Mouse (Mus musculus): ENCODE data around the gene Ubr2. TPM values are rescaled to one million over a fixed set of nuclear protein-coding genes. Genes with fewer than 3 reads are reported as not detected.
A peak's percentile ranks its signal among the peaks of the same experiment; 100 is the strongest.

Ubr2 gene
- total RNA-seq (2021) = 10 to 100 TPM; 31.3 to 36.7 TPM
- long read RNA-seq, experiment 1, full-length matches to known transcripts = 4 of 16 reads
- long read RNA-seq, experiment 1, partial matches to known transcripts = 6 of 16 reads
- long read RNA-seq, experiment 1, other reads (novel, unspliced or antisense) = 6 of 16 reads
- long read RNA-seq, experiment 2, full-length matches to known transcripts = 8 of 10 reads
- long read RNA-seq, experiment 2, partial matches to known transcripts = 2 of 10 reads
- long read RNA-seq, experiment 2, other reads (novel, unspliced or antisense) = 0 of 10 reads

DNA sequence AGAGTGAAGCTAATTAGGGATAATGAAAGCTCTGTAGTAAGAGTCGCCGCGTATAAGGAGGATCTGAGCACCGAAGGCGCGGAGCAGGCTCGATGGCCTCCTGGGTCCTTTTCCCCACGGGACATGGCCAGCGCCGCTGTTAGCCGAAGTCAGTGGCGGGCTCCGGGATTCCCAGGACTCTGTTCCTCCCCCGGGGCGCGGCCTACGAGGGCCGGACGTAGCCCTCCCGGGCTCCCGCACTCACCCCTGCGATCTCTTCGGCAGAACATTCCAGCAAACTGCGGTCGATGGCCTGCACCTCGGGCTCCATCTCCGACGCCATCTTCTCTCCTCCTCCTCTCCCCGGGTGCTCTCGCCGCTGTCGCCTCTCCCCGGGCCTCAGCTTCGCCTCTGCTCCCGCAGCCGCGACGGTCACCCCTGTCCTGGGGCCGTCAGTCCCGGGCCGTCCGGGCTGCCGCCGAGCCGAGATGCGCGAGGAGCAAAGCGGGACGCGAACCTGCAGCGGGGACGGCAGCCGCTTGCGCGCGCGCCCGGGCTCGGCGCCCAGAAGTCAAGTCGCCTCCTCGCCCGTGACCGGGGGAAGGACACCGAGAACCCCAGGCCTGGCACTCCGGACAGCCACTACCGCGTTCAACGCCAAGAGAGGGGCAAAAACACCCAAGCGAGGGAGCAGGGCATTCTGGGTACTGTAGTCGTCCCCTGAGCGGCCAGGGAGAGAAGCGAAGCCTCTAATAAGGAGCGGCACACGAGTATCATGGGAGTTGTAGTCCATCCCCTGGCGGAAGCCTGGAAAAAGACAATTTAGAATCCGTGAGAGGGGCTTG lies at the start of gene Ubr2:
Gene Ubr2, minus strand, starts transcription at position 659 of the 824 bp plus-strand sequence.
- peak; percentile 84 for DNase-seq

GRCm38 (mm10) chr17:47059836-47060360 lies 49.5 kb upstream of the Ubr2 start:
- DNase-seq = peak; percentile 12

GRCm38 (mm10) chr17:47057966-47058365 lies 47.6 kb upstream of the Ubr2 start:
- DNase-seq = no peak

GRCm38 (mm10) chr17:47056476-47056875 lies 46.1 kb upstream of the Ubr2 start:
- DNase-seq = no peak

DNA sequence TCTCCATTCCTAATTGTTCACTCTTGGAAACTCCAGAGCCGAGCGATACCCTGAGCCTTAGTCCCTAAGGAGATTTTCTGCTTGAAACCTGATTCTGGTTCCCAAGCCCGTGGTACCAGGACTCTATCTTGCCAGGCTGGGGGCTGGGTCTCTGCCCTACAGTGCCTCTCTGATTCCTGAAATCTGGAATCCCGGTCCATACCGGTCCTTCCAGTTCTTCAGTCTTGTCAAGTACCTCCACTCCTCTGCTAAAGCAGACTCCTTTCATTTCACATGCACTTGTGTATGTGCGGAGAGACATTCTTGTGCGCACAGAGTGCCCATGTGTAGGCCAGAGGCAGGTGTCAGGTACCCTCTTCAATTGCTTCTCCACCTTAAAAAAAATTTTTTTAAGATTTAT lies 44.8 kb upstream of the Ubr2 start:
- DNase-seq = no peak

DNA sequence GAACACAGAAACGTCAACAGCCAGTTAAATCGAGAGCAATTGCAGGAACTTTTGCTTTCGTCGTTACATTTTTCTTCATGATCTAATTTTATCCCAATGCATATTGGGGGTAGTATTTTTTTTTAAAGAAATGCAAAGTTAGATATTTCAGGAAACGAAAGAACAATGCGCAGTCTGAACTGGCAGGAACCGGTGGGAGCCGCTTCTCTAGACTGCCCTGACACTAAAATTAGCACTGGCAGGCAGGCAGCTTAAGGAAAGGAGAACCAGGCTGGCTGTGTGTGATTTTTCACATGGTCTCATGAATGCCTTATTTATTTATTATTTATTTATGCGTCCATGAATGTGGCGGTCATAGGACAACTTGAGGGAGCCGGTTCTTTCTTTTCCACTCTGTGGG lies 44.3 kb upstream of the Ubr2 start:
- DNase-seq = no peak

DNA sequence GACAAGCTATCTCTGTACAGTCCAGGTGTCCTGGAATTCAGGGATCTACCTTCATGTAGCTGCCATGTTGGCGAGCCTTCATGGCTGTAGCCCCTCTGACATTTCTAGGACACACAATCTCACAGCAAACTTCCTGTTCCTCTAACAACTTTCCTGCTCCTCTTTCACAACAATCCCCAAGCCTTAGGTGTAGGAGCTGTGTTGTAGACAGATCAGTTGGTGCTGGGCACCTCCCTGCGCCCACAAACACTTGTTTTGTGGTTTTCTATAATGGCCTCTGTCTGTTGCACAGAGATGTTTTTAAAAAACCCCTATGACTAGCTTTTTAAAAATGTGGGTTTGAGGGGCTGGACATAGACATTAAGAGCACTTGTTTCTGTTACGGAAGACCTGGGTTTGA lies 40.3 kb upstream of the Ubr2 start:
- DNase-seq = no peak

- no peak for DNase-seq
Observed at GRCm38 (mm10) chr17:47042866-47043265, 32.5 kb upstream of the Ubr2 start.

GRCm38 (mm10) chr17:47038844-47039803 lies 28.8 kb upstream of the Ubr2 start:
- peak; percentile 88 for DNase-seq

DNA sequence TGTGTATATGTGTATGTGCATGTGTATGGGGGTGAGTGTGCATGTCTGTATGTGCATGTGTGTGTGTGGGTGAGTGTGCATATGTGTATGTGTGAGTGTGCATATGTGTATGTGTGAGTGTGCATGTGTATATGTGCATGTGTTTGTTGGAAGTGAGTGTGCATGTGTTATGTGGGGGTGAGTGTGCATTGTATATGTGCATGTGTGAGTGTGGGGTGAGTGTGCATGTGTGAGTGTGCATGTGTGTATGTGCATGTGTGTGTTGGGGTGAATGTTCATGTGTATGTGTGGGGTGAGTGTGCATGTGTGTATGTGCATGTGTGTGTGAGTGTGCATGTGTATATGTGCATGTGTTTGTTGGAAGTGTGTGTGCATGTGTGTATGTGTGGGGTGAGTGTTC lies 24.2 kb upstream of the Ubr2 start:
- no peak for DNase-seq

DNA sequence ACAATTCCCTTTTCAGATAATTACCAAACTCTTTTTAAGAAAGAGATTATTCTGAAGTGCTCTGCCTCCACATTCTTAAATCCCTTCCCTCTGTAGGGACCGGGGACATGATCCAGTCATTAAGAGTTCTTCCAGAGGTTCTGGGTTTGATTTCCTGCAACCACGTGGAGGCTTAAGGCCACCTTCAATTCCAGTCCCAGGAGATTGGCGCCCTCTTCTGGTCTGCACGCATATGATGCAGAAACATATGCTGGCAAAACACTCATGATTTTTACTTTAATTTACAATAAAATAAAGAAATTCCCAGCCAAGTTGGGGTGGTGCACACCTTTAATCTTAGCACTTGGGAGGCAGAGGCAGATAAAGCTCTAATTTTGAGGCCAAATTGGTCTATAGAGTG lies 23.3 kb upstream of the Ubr2 start:
- DNase-seq = peak; percentile 67

GRCm38 (mm10) chr17:47024805-47025204 lies 14.4 kb upstream of the Ubr2 start:
- no peak for DNase-seq

GRCm38 (mm10) chr17:47023369-47023768 lies 13.0 kb upstream of the Ubr2 start:
- DNase-seq = no peak

- no peak for DNase-seq
Observed at GRCm38 (mm10) chr17:47012896-47013295, 2.5 kb upstream of the Ubr2 start.

DNA sequence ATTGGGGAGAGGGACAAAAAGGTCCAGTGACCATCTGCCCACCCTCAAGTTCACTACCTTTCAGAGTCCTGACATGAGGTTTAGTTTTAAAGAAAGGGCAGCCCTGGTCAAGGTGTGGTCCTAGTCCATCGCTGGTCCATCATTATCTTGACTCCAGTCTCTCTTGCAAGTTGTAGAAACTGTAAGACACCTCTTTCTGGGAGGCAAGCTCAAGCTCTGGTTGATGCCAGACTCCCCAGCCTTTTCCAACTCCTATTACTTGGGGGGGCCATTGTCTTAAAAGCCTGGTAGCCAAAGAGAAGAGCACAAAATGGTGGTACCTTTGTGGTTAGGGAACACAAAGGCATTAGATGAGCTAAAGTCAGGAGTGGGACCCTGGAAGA lies 1.3 kb upstream of the Ubr2 start:
- no peak for DNase-seq

- peak; percentile 49 for DNase-seq
Observed at GRCm38 (mm10) chr17:47010722-47011660, 635 bp upstream of the Ubr2 start.

DNA sequence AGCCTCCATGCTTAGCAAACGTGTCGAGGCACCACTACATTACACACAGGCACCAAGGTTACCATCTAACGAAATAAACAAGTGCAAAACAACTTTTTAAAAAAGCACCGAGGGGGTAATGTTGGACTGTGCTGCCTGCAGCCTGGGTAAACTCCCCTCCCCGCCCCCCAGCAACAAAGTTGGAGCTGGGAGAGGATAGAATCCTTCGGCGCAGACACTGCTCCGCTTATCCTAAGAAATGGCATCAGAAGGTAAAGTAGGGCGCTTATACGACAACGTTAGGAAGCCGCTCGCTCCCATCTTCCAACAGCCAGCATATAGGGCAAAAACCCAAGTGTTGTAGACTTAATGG lies 834 bp downstream of the Ubr2 start:
- DNase-seq = no peak

DNA sequence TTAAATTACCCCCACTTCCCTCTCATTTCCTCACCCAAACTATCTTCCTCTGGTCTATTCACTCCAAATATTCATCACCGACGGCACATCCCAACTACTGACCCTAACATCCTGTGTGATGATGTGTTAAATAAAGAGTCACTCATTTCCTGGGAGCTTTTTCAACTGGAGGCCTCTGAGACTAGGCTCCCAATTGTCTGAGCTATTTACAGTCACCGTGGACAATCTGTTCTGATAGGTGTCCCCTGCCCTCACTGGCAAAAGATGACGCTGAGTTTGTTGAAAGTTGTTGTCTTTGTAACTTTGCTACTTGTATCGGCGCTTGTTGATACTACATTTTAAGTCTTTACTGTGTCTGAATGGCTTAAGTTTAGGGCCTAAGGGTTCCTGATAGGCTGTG lies 1.3 kb downstream of the Ubr2 start:
- DNase-seq = no peak

DNA sequence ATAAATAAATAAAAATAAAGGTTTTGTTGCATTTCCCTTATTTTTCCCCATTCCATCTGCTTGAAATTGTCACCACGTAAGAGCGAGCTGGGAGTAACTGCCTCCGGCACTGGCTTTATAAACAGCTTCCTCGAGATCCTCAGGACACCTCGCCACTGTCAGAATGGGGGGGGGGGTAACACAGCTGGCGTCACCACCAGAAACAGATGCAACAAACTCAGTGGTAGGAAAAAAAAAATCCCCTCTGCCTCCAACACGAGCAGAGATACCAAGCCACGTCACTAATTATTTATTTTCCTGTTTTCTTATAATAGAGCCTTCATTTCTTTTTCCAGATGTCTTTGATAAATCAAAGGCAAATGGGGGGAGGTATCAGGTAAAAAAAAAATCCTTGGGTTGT lies 1.9 kb downstream of the Ubr2 start:
- DNase-seq = no peak

DNA sequence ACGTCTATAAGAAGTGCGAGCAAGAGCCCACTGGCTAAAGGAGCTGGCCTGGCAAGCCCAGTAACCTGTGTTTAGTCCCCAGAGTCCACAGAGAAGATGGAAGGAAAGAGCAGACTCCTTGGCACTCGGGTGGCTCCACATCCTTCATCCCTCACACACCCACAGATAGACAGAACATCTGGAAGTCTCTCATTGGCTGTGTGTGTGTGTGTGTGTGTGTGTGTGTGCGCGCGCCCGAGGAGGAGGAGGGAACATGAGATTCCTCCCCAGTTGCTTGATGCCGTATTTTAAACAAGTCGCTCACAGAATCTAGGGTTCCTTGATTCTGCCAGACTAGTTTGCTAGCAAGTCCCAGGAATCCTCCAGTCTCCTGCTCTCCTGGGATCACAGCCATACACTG lies 3.6 kb downstream of the Ubr2 start:
- DNase-seq = no peak

DNA sequence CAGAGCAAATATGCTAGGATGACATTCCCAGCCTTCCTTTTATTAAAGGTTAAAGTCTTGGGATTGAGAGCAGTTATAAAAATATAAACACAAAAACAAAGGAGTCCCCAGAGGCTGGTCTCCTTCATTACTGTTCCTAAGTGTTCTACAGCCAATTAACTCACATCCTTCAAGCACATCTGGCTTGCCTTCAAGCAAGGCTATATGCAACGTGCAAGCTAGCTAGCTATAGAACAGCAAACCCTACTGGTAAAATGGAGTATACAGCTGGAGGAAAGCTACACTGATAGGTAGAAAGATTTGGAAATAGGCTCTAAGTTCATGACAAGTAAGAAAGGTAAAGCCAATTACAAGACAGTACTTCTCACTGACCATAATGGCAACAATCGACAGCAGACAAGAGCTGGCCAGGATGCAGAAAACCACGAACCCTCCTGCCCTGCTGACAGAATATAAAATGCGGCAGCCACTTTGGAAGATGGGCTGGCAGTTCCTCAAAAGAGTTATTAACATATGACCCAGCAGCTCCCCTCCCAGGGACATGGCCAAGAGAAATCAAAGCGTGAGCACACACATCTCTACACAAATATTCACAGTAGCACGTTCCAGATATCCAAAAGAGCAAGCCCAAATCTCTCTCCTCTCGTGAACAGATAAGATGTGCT lies 4.5 kb downstream of the Ubr2 start:
- no peak for DNase-seq

All from gastrocnemius, postnatal 10 days (tissue).